Mouse (Mus musculus) olfactory bulb, adult 2 months (tissue): ENCODE results near the gene Gpc4.

Experiments used
- CTCF ChIP-seq: fragments of 200-500 bp; IDR thresholded peaks from 2 replicates; pipeline ENCODE4 v1.5.1; 2012; ENCODE audit warnings: low read depth, mild to moderate bottlenecking, low read length, moderate library complexity; ENCODE audit not compliant: insufficient read depth
- POLR2A ChIP-seq: fragments of 200-500 bp; IDR thresholded peaks from 2 replicates; pipeline ENCODE4 v1.6.1; 2012; ENCODE audit warnings: mild to moderate bottlenecking, low read depth, low read length, moderate library complexity; ENCODE audit not compliant: insufficient read depth

DNA sequence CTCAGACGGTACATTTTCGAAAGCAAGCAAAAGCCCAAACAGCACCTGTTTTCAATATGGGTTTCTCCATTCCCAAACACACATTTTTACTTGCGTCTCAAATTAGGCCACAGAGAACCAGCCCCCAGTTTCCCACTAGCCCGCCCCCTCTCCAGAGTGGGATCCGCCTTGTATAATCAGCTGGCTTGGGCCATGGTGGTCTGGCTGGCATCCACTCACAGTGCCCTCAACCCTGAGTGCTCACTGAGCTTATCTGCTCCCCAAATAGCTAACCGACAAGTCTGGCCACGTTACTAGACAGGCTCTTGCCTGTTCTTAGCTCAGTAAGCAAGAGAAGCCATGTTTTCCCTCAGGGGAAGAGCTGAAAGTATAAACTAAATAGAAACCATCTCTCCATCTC, 134.9 kb downstream of the Gpc4 start:
- TF ChIP-seq POLR2A (no peak), CTCF (no peak)
